Mouse (Mus musculus) layer of hippocampus, postnatal 36 days (tissue): Measurements from ENCODE around the gene Rnase2b. TPM values are rescaled to one million over a fixed set of nuclear protein-coding genes. Genes with fewer than 3 reads are reported as not detected.
A peak's percentile ranks its signal among the peaks of the same experiment; 100 is the strongest.
"Not testable (repeated sequence)": the region's sequence is repeated elsewhere in the genome, so short reads cannot be mapped to it uniquely, and the experiment has no call there.

ENCODE experiments used
- DNase-seq, 2 experiments: peaks; one replicate each; pipeline ENCODE4 v3.0.0; 2022
- total RNA-seq, 2 experiments: library from RNA; stranded (reverse); gene quantifications; 2 replicates each; pipeline ENCODE4 v1.2.3; 2021

The Rnase2b gene
- total RNA-seq, 2 experiments from 2014 or later, result not detected

GRCm38 (mm10) chr14:51156056-51156735 lies 5.9 kb upstream of the Rnase2b start:
- DNase-seq, result no peak

DNA sequence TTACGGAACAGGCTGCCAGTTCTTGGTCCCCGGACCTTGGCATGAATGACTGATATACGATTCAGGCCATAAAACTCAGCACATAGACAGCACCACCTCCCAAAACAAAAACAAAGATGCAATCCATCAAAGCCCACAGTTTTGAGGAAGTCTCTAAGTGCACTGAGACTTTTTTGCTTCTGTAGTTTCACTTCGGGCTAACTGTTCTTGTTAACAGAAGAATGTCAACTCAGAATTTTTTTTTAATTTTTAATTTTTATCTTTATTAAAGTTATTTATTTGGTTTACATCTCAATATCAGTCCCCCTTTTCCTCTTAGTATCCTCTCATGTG lies 5.4 kb upstream of the Rnase2b start:
- DNase-seq, result no peak

- no peak for DNase-seq
These were observed 5.0 kb upstream of the Rnase2b start for GRCm38 (mm10) chr14:51157072-51157471.

DNA sequence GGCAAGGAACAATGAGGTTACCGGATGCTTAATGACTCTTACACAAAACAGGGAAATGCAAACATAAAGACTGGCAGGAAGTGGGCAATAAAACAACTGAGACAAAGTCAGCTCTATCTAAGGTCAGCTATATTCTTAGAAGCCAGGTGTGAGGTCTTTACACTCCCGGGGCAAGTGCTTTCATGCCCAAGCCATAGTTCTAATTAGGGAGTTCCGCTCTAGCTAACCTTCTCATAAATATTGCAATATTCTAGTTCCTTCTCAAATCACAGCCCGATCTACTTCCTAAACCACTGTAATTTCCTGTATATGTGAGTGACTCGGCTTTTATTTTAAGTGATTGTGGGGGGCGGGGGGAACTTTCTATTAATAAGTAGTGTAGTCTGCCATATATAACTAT lies 1.3 kb downstream of the Rnase2b start:
- not testable (repeated sequence) for DNase-seq

GRCm38 (mm10) chr14:51165435-51165834 lies 3.4 kb downstream of the Rnase2b start:
- DNase-seq, result no peak

- no peak for DNase-seq
These were observed 4.0 kb downstream of the Rnase2b start for GRCm38 (mm10) chr14:51166068-51166467.

- peak; percentile 10 to 11 for DNase-seq
These were observed 10.2 kb downstream of the Rnase2b start for GRCm38 (mm10) chr14:51172095-51172865.

DNA sequence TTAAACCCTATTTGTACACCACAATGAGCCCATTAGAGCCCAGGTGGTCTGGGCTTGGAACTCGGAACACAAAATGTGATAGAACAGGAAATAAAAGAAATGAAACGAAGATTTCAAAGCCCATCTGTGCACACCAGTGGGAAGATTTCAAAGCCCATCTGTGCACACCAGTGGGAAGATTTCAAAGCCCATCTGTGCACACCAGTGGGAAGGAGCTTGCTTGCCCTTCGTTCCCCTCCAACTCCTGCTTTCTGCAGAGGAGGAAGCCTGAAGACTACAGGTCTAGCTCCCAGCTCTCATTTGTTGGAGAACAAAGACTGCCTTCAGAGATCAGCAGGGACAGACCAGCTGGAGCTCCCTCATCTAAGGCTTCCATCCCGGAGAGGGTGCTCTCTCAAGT lies 10.9 kb downstream of the Rnase2b start:
- peak; percentile 12 to 47 for DNase-seq

DNA sequence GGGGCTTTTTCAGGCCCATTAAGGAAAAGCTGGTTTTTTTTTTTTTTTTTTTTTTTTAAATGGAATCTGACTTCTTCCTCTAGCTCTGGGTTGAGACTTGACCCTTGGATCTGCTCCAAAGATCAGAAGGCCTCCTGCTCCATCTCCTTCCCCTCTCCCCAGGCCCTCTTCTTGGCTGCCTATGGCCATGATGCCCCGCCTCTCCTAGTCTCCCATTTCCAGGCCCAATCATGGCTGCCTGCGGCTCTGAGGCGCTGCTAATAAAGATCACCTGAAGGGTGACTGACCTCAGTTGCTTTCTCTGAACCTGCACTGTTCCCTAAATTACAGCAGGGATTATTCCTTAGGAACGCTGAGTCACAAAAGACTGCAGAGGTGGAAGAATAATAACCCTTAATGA lies 11.8 kb downstream of the Rnase2b start:
- no peak for DNase-seq

GRCm38 (mm10) chr14:51181051-51181450 lies 19.0 kb downstream of the Rnase2b start:
- not testable (repeated sequence) for DNase-seq

DNA sequence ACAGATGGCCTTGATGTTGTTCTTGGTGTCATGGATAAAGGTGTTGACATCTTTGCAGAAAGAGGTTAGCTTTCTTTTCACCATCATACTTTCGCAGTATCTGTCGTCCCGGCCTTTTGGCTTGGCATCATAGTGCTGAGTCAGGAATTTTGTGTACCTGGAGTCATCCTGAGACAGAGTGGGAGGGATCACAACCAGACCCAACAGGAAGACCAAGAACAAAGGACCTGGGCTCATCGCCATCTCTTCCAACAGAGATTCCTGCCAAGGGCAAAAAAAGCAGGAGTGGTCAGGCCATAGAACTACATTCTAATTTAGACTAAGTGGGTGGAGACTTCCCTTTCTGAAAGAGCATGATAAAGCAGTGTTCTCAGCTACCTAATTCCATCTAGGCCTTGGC lies 33.6 kb downstream of the Rnase2b start:
- DNase-seq, result no peak

DNA sequence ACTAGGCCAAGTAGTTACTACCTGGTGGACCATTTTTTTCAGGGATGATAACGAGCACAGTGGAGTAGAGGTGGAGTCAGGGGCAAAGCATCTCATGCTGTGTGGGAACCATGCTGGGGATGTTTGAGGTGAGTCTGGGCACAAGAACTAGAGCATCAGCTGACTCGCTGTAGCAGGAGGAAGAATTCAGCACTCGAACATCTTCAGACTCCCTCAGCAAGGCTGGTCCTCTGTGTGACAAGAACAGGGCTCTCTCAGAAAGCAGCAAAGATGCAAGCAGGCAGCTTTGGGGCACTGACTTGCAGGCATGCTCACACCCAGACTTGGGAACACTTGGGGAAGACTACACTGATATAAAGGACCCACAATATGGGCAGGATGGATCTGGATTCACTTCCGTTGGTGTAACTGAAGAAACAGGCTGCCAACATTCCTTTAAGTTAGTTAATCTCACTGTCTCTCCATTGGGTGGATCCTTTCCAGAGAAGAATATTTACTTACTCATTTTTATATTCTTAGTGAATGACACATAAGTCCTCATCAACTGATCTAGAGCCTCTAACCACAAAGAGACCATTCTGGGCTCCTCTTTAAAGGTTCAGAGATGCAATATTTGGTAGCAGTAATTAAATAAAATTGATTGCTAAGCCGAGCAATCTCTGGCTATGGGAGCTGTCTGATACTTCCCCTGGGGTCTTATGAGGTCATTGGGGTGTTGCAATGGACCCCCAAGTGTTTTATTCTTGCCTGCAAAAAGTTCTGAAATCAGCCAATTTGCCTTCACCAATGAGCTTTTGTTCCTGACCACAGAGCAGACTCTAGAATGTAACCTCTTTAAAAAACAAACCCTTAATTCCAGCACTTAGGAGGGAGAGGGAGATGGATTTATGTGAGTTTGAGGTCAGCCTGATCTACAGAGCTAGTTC lies 37.3 kb downstream of the Rnase2b start, which contains the start of gene Ang2:
TSS of gene Ang2 (minus strand) at position 51 of the 926 bp plus-strand sequence.
- no peak for DNase-seq

DNA sequence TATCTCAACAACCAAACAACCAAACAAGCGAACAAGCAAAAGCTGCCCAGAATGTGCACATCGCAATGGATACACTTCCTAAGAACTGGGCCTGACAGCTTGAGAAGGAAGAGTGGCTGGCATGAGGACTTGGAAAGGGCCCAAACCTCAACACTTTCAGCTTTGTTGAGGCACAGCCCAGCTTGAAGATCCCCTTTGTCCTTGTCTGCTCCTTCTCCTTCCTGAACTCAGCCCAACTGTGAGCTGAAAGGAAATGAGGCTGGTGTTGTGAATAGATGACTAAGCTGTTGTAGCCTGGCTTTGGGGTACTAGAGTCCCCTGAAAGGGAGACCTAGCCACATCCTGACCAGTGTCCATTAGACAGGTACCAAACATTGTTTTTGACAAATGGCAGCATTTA lies 38.0 kb downstream of the Rnase2b start:
- peak in 1 of 2 experiments; percentile 18 for DNase-seq

DNA sequence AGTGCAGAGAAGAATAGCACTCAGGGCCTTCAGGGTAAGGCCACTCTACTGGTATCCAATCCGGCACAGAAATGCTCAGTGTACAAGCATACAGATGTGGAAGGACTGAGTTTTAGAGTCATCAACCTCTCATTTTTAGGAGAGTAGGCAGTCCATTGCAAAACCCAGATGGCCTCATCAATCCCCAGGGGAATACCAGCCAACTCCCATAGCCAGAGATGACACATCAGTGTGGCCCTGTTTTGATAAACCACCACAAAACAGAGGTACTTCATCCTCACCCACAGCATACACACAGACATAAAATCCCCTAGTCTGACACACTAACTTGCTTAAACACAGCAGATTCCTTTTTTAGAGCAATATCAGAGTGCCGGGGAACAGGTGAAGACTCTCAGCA lies 38.4 kb downstream of the Rnase2b start:
- no peak for DNase-seq

- DNase-seq, result peak in 1 of 2 experiments; percentile 7
These were observed 41.1 kb downstream of the Rnase2b start, which contains the start of gene Ear14 for GRCm38 (mm10) chr14:51203115-51203514. Gene Ear14 (plus strand): TSS chr14:51203391.

Other genes with a start within 250 kb of the Rnase2b start
- 10 to 100 TPM; 37.3 to 44.1 TPM for gene Osgep, start 237.4 kb upstream of the Rnase2b start, total RNA-seq
- gene Apex1, start 237.3 kb upstream of the Rnase2b start, total RNA-seq, result 10 to 100 TPM; 67.9 to 72.3 TPM
- 100 to 1,000 TPM in 1 of 2 experiments, 10 to 100 TPM in 1; 89.8 to 103 TPM for gene Pip4p1, start 231.4 kb upstream of the Rnase2b start, total RNA-seq
- gene Pnp, start 231.2 kb upstream of the Rnase2b start, total RNA-seq, result 10 to 100 TPM; 12.8 to 13.2 TPM
- 10 to 100 TPM; 14.2 to 17.0 TPM for gene Gm49342, start 217.7 kb upstream of the Rnase2b start, total RNA-seq
- gene Pnp2, start 206.3 kb upstream of the Rnase2b start, total RNA-seq, result under 1 TPM; 0.81 to 0.95 TPM
- gene Rnase10, start 154.5 kb upstream of the Rnase2b start, total RNA-seq, result not detected
- gene Rnase9, start 120.4 kb upstream of the Rnase2b start, total RNA-seq, result not detected
- not detected for gene Rnase11, start 112.1 kb upstream of the Rnase2b start, total RNA-seq
- gene Rnase12, start 104.6 kb upstream of the Rnase2b start, total RNA-seq, result not detected
- not detected for gene Olfr750, start 87.8 kb upstream of the Rnase2b start, total RNA-seq
- gene Rnase4, start 71.2 kb upstream of the Rnase2b start, total RNA-seq, result 10 to 100 TPM; 15.8 to 18.7 TPM
- 1 to 10 TPM; 3.4 to 5.6 TPM for gene Ang, start 71.1 kb upstream of the Rnase2b start, total RNA-seq
- not detected for gene Eddm3b, start 47.8 kb upstream of the Rnase2b start, total RNA-seq
- under 1 TPM in 1 of 2 experiments, not detected in 1; 0.65 TPM for gene Rnase6, start 38.4 kb upstream of the Rnase2b start, total RNA-seq
- 1 to 10 TPM; 1.3 to 2.1 TPM for gene Rnase1, start 15.5 kb upstream of the Rnase2b start, total RNA-seq
- gene Ang2, start 36.9 kb downstream of the Rnase2b start, total RNA-seq, result not detected
- under 1 TPM in 1 of 2 experiments, not detected in 1; 0.37 TPM for gene Ear14, start 41.1 kb downstream of the Rnase2b start, total RNA-seq
- not detected for gene Rnase2a, start 93.9 kb downstream of the Rnase2b start, total RNA-seq
- gene Gm7247, start 199.5 kb downstream of the Rnase2b start, total RNA-seq, result not detected
- gene Vmn2r88, start 248.6 kb downstream of the Rnase2b start, total RNA-seq, result not detected